Comparison of ENCODE assay signal across 9 mouse cellular contexts in genomic region chr7:99154648-99155151, GRCm38 (mm10). TPM values are rescaled to one million over a fixed set of nuclear protein-coding genes. Genes with fewer than 3 reads are reported as not detected.
DNase-seq lines count a peak whose midpoint lies in the region; ATAC-seq and TF ChIP-seq lines count a peak whose summit lies in the region.
"Had no signal": no experiment of that assay in that cellular context is flagged by ENCODE, and none has a peak within 500 bp of the region (broad histone marks: within the 10 kb centered on the region; RNA-seq: fewer than 3 reads in every experiment).

No protein-coding gene starts in this region.

- H3K4me3 ChIP-seq in forebrain, embryonic 10.5 days, result no peak overlapping the region; the same call in 1 of the 2 replicates
- H3K4me3 ChIP-seq in forebrain, postnatal 0 days (ENCODE audit: low read depth, low read length), result no peak overlapping the region
- H3K4me3 ChIP-seq in neural tube, embryonic 15.5 days (replicated peaks), result no peak overlapping the region
- H3K4me3 ChIP-seq in liver, adult 2 months (ENCODE audit: insufficient read depth, low read depth, low read length), result no peak overlapping the region
- no peak overlapping the region for H3K4me3 ChIP-seq in stomach, postnatal 0 days (ENCODE audit: low read depth, low read length)
- H3K4me3 ChIP-seq: erythroblast, embryonic 14.5 days had no signal

- WGBS in forebrain, embryonic 10.5 days, result 56% methylated on average over 8 of the region's 8 CpGs
- WGBS in forebrain, postnatal 0 days, result 55% methylated on average over 8 of the region's 8 CpGs
- WGBS in neural tube, embryonic 15.5 days, result 65% methylated on average over 8 of the region's 8 CpGs
- WGBS in liver, adult 2 months, result 59% methylated on average over 8 of the region's 8 CpGs
- WGBS in stomach, postnatal 0 days, result 47% methylated on average over 8 of the region's 8 CpGs

- no peaks in the 10 kb centered on the region for H3K9me3 ChIP-seq in forebrain, embryonic 10.5 days
- H3K9me3 ChIP-seq in forebrain, postnatal 0 days (ENCODE audit: low read length), result no peaks in the 10 kb centered on the region
- no peaks in the 10 kb centered on the region for H3K9me3 ChIP-seq in neural tube, embryonic 15.5 days (replicated peaks)
- H3K9me3 ChIP-seq in stomach, postnatal 0 days (ENCODE audit: control insufficient read depth, low read length), result no peaks in the 10 kb centered on the region

- intact Hi-C loops in gastrocnemius, postnatal 14 days (cut with DNase I; ENCODE audit: low total_unique reads), result loop anchor here (5.0 kb wide), 1 partner anchor 47 kb away; no protein-coding TSS in a partner anchor

- DNase-seq in forebrain, embryonic 10.5 days (ENCODE audit: extremely low spot score, low spot score), result peak; percentile 37
- DNase-seq in forebrain, postnatal 0 days, result no peak
- peak; percentile 47 for DNase-seq in neural tube, embryonic 10.5 days (ENCODE audit: extremely low spot score, low spot score)
- no peak for DNase-seq in liver, adult 2 months (ENCODE audit: extremely low read depth, low read depth, low spot score)
- peak; percentile 63 for DNase-seq in stomach, postnatal 0 days (ENCODE audit: low spot score)
- no peak for DNase-seq in gastrocnemius, postnatal 14 days
- DNase-seq in cerebellum, adult 11 months, result no peak

- H3K9ac ChIP-seq in forebrain, postnatal 0 days, result no peak overlapping the region
- H3K9ac ChIP-seq in neural tube, embryonic 15.5 days (replicated peaks), result no peak overlapping the region
- no peak overlapping the region for H3K9ac ChIP-seq in liver, adult 2 months (ENCODE audit: low read depth, low read length)
- H3K9ac ChIP-seq in stomach, postnatal 0 days (ENCODE audit: low read length), result no peak overlapping the region

- peaks cover 31% of the 10 kb centered on the region for H3K4me1 ChIP-seq in forebrain, embryonic 10.5 days
- H3K4me1 ChIP-seq in forebrain, postnatal 0 days (ENCODE audit: insufficient read depth), result no peaks in the 10 kb centered on the region
- peaks cover 7% of the 10 kb centered on the region for H3K4me1 ChIP-seq in neural tube, embryonic 15.5 days
- H3K4me1 ChIP-seq in liver, adult 2 months (ENCODE audit: control insufficient read depth, insufficient read depth, low read length), result peaks cover 35% of the 10 kb centered on the region
- H3K4me1 ChIP-seq in stomach, postnatal 0 days (replicated peaks; ENCODE audit: control insufficient read depth, insufficient read depth), result peaks cover 5% of the 10 kb centered on the region; the same call in 1 of the 2 replicates

- TF ChIP-seq EP300 in stomach, postnatal 0 days (optimal IDR thresholded peaks at IDR 0.05), result no peak

- H3K4me2 ChIP-seq in forebrain, postnatal 0 days (ENCODE audit: low read depth), result no peak overlapping the region
- H3K4me2 ChIP-seq in neural tube, embryonic 15.5 days, result no peak overlapping the region
- H3K4me2 ChIP-seq in stomach, postnatal 0 days (replicated peaks; ENCODE audit: low read depth), result no peak overlapping the region

- TF ChIP-seq POLR2A in liver, adult 2 months (IDR thresholded peaks at IDR 0.05; ENCODE audit: extremely low read depth, insufficient read depth, low read length), result no peak

- H3K36me3 ChIP-seq in forebrain, embryonic 10.5 days (replicated peaks), result no peaks in the 10 kb centered on the region
- H3K36me3 ChIP-seq in forebrain, postnatal 0 days (ENCODE audit: insufficient read depth), result 0 out of 2 replicates have a peak, but pooled peaks cover 4% of the 10 kb centered on the region
- no peaks in the 10 kb centered on the region for H3K36me3 ChIP-seq in neural tube, embryonic 15.5 days
- H3K36me3 ChIP-seq in liver, adult 2 months (ENCODE audit: control insufficient read depth, insufficient read depth, low read length), result peaks cover 29% of the 10 kb centered on the region
- H3K36me3 ChIP-seq in stomach, postnatal 0 days (ENCODE audit: control insufficient read depth, insufficient read depth, low read length), result no peaks in the 10 kb centered on the region

- no peak for TF ChIP-seq CTCF in forebrain, postnatal 0 days (IDR thresholded peaks at IDR 0.05; ENCODE audit: low read depth)
- TF ChIP-seq CTCF in liver, adult 2 months (IDR thresholded peaks at IDR 0.05; ENCODE audit: low read depth, low read length), result no peak
- no peak for TF ChIP-seq CTCF in stomach, postnatal 0 days (IDR thresholded peaks at IDR 0.05; ENCODE audit: low read depth)

- H3K27ac ChIP-seq in forebrain, embryonic 10.5 days, result peak overlapping the region; percentile 9; the same call in 1 of the 2 replicates
- no peak overlapping the region for H3K27ac ChIP-seq in forebrain, postnatal 0 days (ENCODE audit: low read depth, low read length)
- H3K27ac ChIP-seq in neural tube, embryonic 15.5 days (replicated peaks), result no peak overlapping the region
- H3K27ac ChIP-seq in liver, adult 2 months (replicated peaks; ENCODE audit: insufficient read depth, low read depth, low read length), result peak overlapping the region; percentile 14; the same call in 1 of the 2 replicates
- no peak overlapping the region for H3K27ac ChIP-seq in stomach, postnatal 0 days (replicated peaks)

- no peaks in the 10 kb centered on the region for H3K27me3 ChIP-seq in forebrain, embryonic 10.5 days (ENCODE audit: poor library complexity, severe bottlenecking)
- no peaks in the 10 kb centered on the region for H3K27me3 ChIP-seq in forebrain, postnatal 0 days (ENCODE audit: insufficient read depth, low read length)
- H3K27me3 ChIP-seq in neural tube, embryonic 15.5 days (replicated peaks), result no peaks in the 10 kb centered on the region
- no peaks in the 10 kb centered on the region for H3K27me3 ChIP-seq in liver, adult 2 months (ENCODE audit: control insufficient read depth, insufficient read depth, low read length)
- no peaks in the 10 kb centered on the region for H3K27me3 ChIP-seq in stomach, postnatal 0 days (ENCODE audit: control insufficient read depth, insufficient read depth, low read length)

- H3K79me2 ChIP-seq in liver, adult 2 months (ENCODE audit: control insufficient read depth, insufficient read depth, low read length), result no peaks in the 10 kb centered on the region

- ATAC-seq in forebrain, postnatal 0 days, result no peak
- no peak for ATAC-seq in neural tube, embryonic 15.5 days (ENCODE audit: low FRiP score)
- peak; percentile 16; the same call in 1 of the 2 replicates for ATAC-seq in stomach, postnatal 0 days (ENCODE audit: low FRiP score, low TSS enrichment)

RNA-seq across cellular contexts. Expression of gene Uvrag, which starts 13.8 kb away (rescaled TPM):
- polyA plus RNA-seq in forebrain, embryonic 10.5 days (2016; fragmentation: Nextera tagmentation; extraction: Ambion mirVana), result 9.8 and 10.4 TPM in 2 replicates
- 18.8 and 19.5 TPM in 2 replicates for total RNA-seq in forebrain, postnatal 0 days (2014; rRNA removed)
- 14.8 and 18.6 TPM in 2 replicates for polyA plus RNA-seq in forebrain, postnatal 0 days (2015; fragmentation: Nextera tagmentation; extraction: Ambion mirVana)
- 15.6 and 17.3 TPM in 2 replicates for polyA plus RNA-seq in neural tube, embryonic 15.5 days (2015; fragmentation: Nextera tagmentation; extraction: Ambion mirVana)
- total RNA-seq in liver, adult 2 months (2014; rRNA removed), result 18.3 and 19.9 TPM in 2 replicates
- polyA plus RNA-seq in liver, adult 2 months (2012; rRNA removed), result 11.4 and 12.2 TPM in 2 replicates
- 9.8 and 10.7 TPM in 2 replicates for polyA plus RNA-seq in stomach, postnatal 0 days (2015; fragmentation: Nextera tagmentation; extraction: Ambion mirVana)
- 10 to 100 TPM; 12.9 to 14.6 TPM for total RNA-seq in gastrocnemius, postnatal 14 days (2021)

RNA-seq across cellular contexts. Expression of gene Dgat2, which starts 27.8 kb away (rescaled TPM):
- polyA plus RNA-seq in forebrain, embryonic 10.5 days (2016; fragmentation: Nextera tagmentation; extraction: Ambion mirVana), result 12.3 and 14.8 TPM in 2 replicates
- total RNA-seq in forebrain, postnatal 0 days (2014; rRNA removed), result 37.1 and 41.3 TPM in 2 replicates
- polyA plus RNA-seq in forebrain, postnatal 0 days (2015; fragmentation: Nextera tagmentation; extraction: Ambion mirVana), result 37.2 and 41.3 TPM in 2 replicates
- 23.1 and 24.9 TPM in 2 replicates for polyA plus RNA-seq in neural tube, embryonic 15.5 days (2015; fragmentation: Nextera tagmentation; extraction: Ambion mirVana)
- total RNA-seq in liver, adult 2 months (2014; rRNA removed), result 464 and 499 TPM in 2 replicates
- 610 and 703 TPM in 2 replicates for polyA plus RNA-seq in liver, adult 2 months (2012; rRNA removed)
- polyA plus RNA-seq in stomach, postnatal 0 days (2015; fragmentation: Nextera tagmentation; extraction: Ambion mirVana), result 307 and 320 TPM in 2 replicates
- 10 to 100 TPM; 19.0 to 37.9 TPM for total RNA-seq in gastrocnemius, postnatal 14 days (2021)

Comparison
In these comparisons a context has a peak if more than half of its experiments do, and no peak if none do; other contexts are left out.
1. DNase-seq: peak in forebrain, embryonic 10.5 days (single experiment), neural tube, embryonic 10.5 days (single experiment) and stomach, postnatal 0 days (single experiment); none in forebrain, postnatal 0 days (single experiment), liver, adult 2 months (single experiment), gastrocnemius, postnatal 14 days (single experiment) and cerebellum, adult 11 months (single experiment).
2. H3K27ac ChIP-seq: peak in forebrain, embryonic 10.5 days (single experiment) and liver, adult 2 months (single experiment); none in forebrain, postnatal 0 days (single experiment), neural tube, embryonic 15.5 days (single experiment) and stomach, postnatal 0 days (single experiment).